Mouse (Mus musculus): ENCODE measurements around the gene Map3k11. TPM values are rescaled to one million over a fixed set of nuclear protein-coding genes. Genes with fewer than 3 reads are reported as not detected.

The Map3k11 gene
- polyA plus RNA-seq, 1 experiment from 2014 or later: 36.6 TPM

DNA sequence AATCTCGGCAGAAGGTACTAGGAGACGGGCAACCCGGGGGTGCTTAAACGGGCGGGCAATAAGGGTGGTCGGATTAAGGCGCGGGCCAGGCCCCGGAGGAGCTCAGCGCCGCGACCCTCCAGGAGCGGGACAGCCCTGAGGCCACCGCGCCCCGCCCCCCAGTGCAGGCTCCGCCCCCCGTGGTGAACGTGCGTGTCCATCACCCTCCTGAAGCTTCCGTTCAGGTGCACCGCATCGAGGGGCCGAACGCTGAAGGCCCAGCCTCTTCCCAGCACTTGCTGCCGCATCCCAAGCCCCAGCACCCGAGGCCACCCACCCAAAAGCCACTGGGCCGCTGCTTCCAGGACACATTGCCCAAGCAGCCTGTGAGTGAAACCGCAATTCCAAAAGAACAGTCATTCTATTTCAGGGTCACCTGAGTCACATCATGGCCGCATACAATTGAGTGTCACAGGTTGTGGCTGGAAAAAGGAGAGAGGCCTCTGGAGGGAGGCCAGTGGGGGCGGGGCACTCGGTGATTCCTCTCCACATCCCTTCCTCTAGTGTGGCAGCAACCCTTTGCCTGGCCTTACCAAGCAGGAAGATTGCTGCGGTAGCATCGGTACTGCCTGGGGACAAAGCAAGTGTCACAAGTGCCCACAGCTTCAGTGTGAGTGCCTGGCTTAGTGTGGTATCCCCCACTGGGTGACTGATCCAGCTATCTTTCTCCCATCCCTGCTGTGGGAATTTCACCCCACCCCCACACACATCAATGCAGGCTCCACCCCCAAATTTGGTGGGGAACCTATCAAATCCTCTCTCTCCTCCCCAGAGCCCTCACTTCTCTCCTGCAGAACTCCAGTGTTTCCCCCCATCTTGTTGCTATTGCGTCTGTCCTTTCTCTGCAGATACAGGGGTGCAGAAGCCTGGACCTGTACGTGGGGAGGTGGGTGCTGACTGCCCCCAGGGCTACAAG is 57.5 kb downstream of the Map3k11 start:
- TF ChIP-seq CTCF (IDR thresholded peaks at IDR 0.05; ENCODE audit: low read depth): no peak
- no peak overlapping the region for H3K27ac ChIP-seq (ENCODE audit: low read depth)
- H3K27me3 ChIP-seq (ENCODE audit: insufficient read depth, low read length): peaks cover 20% of the 10 kb centered on the region
- peaks cover 20% of the 10 kb centered on the region; the same call in 1 of the 2 replicates for H3K36me3 ChIP-seq (ENCODE audit: insufficient read depth)
- H3K9ac ChIP-seq: peak overlapping the region; percentile 43
- WGBS: 11% methylated on average over 35 of the region's 36 CpGs
- H3K4me3 ChIP-seq (ENCODE audit: low read depth, low read length): peak overlapping the region; percentile 20
- DNase-seq (no peak), ATAC-seq (ENCODE audit: insufficient read depth) (no peak)
- H3K4me1 ChIP-seq (ENCODE audit: insufficient read depth): peaks cover 32% of the 10 kb centered on the region
- no peaks in the 10 kb centered on the region for H3K9me3 ChIP-seq (ENCODE audit: low read depth, low read length)
- H3K4me2 ChIP-seq: peak overlapping the region; percentile 60

- DNase-seq (no peak), ATAC-seq (ENCODE audit: insufficient read depth) (no peak)
- TF ChIP-seq CTCF (IDR thresholded peaks at IDR 0.05; ENCODE audit: low read depth): no peak
- no peaks in the 10 kb centered on the region for H3K9me3 ChIP-seq (ENCODE audit: low read depth, low read length)
- no peak overlapping the region for H3K9ac ChIP-seq
- H3K4me3 ChIP-seq (ENCODE audit: low read depth, low read length): no peak overlapping the region
- 36% methylated on average over 12 of the region's 12 CpGs for WGBS
- peaks cover 29% of the 10 kb centered on the region for H3K4me1 ChIP-seq (ENCODE audit: insufficient read depth)
- H3K36me3 ChIP-seq (ENCODE audit: insufficient read depth): peaks cover 28% of the 10 kb centered on the region; the same call in 1 of the 2 replicates
- H3K27me3 ChIP-seq (ENCODE audit: insufficient read depth, low read length): peaks cover 29% of the 10 kb centered on the region
- no peak overlapping the region for H3K27ac ChIP-seq (ENCODE audit: low read depth)
- no peak overlapping the region for H3K4me2 ChIP-seq
These were observed 58.4 kb downstream of the Map3k11 start for GRCm38 (mm10) chr19:5746907-5747363.

- ATAC-seq (ENCODE audit: insufficient read depth): no peak
- Histone ChIP-seq H3K27ac (ENCODE audit: low read depth) (no peak overlapping the region), H3K27me3 (ENCODE audit: insufficient read depth, low read length) (peaks cover 33% of the 10 kb centered on the region), H3K9me3 (ENCODE audit: low read depth, low read length) (no peaks in the 10 kb centered on the region), H3K4me1 (ENCODE audit: insufficient read depth) (peaks cover 16% of the 10 kb centered on the region), H3K4me2 (no peak overlapping the region), H3K4me3 (ENCODE audit: low read depth, low read length) (no peak overlapping the region), H3K36me3 (ENCODE audit: insufficient read depth) (peaks cover 44% of the 10 kb centered on the region; the same call in 1 of the 2 replicates), H3K9ac (no peak overlapping the region)
- no peak for DNase-seq
- WGBS: 73% methylated on average over 6 of the region's 6 CpGs
- TF ChIP-seq CTCF (IDR thresholded peaks at IDR 0.05; ENCODE audit: low read depth): no peak
These were observed 60.9 kb downstream of the Map3k11 start for GRCm38 (mm10) chr19:5749476-5749875.

DNA sequence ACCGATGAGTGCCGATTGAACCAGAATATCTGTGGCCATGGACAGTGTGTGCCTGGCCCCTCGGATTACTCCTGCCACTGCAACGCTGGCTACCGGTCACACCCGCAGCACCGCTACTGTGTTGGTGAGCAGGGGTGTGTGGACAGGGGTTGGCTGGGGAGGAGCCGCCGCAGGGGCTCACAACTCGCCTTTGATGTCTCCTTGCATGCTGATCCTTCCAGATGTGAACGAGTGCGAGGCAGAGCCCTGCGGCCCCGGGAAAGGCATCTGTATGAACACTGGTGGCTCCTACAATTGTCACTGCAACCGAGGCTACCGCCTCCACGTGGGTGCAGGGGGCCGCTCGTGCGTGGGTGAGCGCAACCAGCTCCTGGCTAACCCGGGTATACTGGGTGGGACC is 62.4 kb downstream of the Map3k11 start:
- no peak overlapping the region for H3K4me2 ChIP-seq
- no peak for DNase-seq
- no peak overlapping the region for H3K4me3 ChIP-seq (ENCODE audit: low read depth, low read length)
- ATAC-seq (ENCODE audit: insufficient read depth): no peak
- WGBS: 20% methylated on average over 22 of the region's 22 CpGs
- no peaks in the 10 kb centered on the region for H3K9me3 ChIP-seq (ENCODE audit: low read depth, low read length)
- no peak overlapping the region for H3K9ac ChIP-seq
- H3K36me3 ChIP-seq (ENCODE audit: insufficient read depth): peaks cover 46% of the 10 kb centered on the region; the same call in 1 of the 2 replicates
- no peak for TF ChIP-seq CTCF (IDR thresholded peaks at IDR 0.05; ENCODE audit: low read depth)
- H3K4me1 ChIP-seq (ENCODE audit: insufficient read depth): peaks cover 8% of the 10 kb centered on the region
- no peak overlapping the region for H3K27ac ChIP-seq (ENCODE audit: low read depth)
- peaks cover 27% of the 10 kb centered on the region for H3K27me3 ChIP-seq (ENCODE audit: insufficient read depth, low read length)

- H3K4me2 ChIP-seq: peak overlapping the region; percentile 10; the same call in 1 of the 2 replicates
- H3K27ac ChIP-seq (ENCODE audit: low read depth): no peak overlapping the region
- WGBS: 8% methylated on average over 20 of the region's 20 CpGs
- no peak for TF ChIP-seq CTCF (IDR thresholded peaks at IDR 0.05; ENCODE audit: low read depth)
- peaks cover 46% of the 10 kb centered on the region; the same call in 1 of the 2 replicates for H3K36me3 ChIP-seq (ENCODE audit: insufficient read depth)
- H3K4me1 ChIP-seq (ENCODE audit: insufficient read depth): peaks cover 5% of the 10 kb centered on the region; the same call in 1 of the 2 replicates
- no peak overlapping the region for H3K4me3 ChIP-seq (ENCODE audit: low read depth, low read length)
- peak; percentile 36; the same call in 1 of the 2 replicates for ATAC-seq (ENCODE audit: insufficient read depth)
- no peak overlapping the region for H3K9ac ChIP-seq
- peaks cover 27% of the 10 kb centered on the region for H3K27me3 ChIP-seq (ENCODE audit: insufficient read depth, low read length)
- H3K9me3 ChIP-seq (ENCODE audit: low read depth, low read length): no peaks in the 10 kb centered on the region
- DNase-seq: peak; percentile 72
These were observed 63.2 kb downstream of the Map3k11 start for GRCm38 (mm10) chr19:5751742-5752141.

Small RNA genes within 50 kb of the gene (microRNA-seq; reads per million reads assigned to microRNA genes)
- gene Mir6987 (ENCODE audit: borderline number of aligned reads): not detected

Other genes starting within 250 kb of the Map3k11 start
- not detected in 2 replicates for gene Fosl1, start 241.2 kb upstream of the Map3k11 start, polyA plus RNA-seq (2014; fragmentation: Nextera tagmentation; extraction: Ambion mirVana)
- 9.0 and 10.0 TPM in 2 replicates for gene Ccdc85b, start 230.8 kb upstream of the Map3k11 start, polyA plus RNA-seq (2014; fragmentation: Nextera tagmentation; extraction: Ambion mirVana)
- 101 and 104 TPM in 2 replicates for gene Fibp, start 228.1 kb upstream of the Map3k11 start, polyA plus RNA-seq (2014; fragmentation: Nextera tagmentation; extraction: Ambion mirVana)
- gene Ctsw, start 220.2 kb upstream of the Map3k11 start, polyA plus RNA-seq (2014; fragmentation: Nextera tagmentation; extraction: Ambion mirVana): 1.0 and 1.8 TPM in 2 replicates
- 178 and 192 TPM in 2 replicates for gene Efemp2, start 214.8 kb upstream of the Map3k11 start, polyA plus RNA-seq (2014; fragmentation: Nextera tagmentation; extraction: Ambion mirVana)
- gene Mus81, start 200.3 kb upstream of the Map3k11 start, polyA plus RNA-seq (2014; fragmentation: Nextera tagmentation; extraction: Ambion mirVana): 39.8 and 42.6 TPM in 2 replicates
- 3,236 and 3,318 TPM in 2 replicates for gene Cfl1, start 198.3 kb upstream of the Map3k11 start, polyA plus RNA-seq (2014; fragmentation: Nextera tagmentation; extraction: Ambion mirVana)
- 0.18 TPM in 1 of 2 replicates, not detected in the other for gene 1700020D05Rik, start 185.0 kb upstream of the Map3k11 start, polyA plus RNA-seq (2014; fragmentation: Nextera tagmentation; extraction: Ambion mirVana)
- 6.0 and 6.7 TPM in 2 replicates for gene Snx32, start 178.2 kb upstream of the Map3k11 start, polyA plus RNA-seq (2014; fragmentation: Nextera tagmentation; extraction: Ambion mirVana)
- gene Ovol1, start 128.1 kb upstream of the Map3k11 start, polyA plus RNA-seq (2014; fragmentation: Nextera tagmentation; extraction: Ambion mirVana): 0.89 and 1.0 TPM in 2 replicates
- gene Ap5b1, start 120.7 kb upstream of the Map3k11 start, polyA plus RNA-seq (2014; fragmentation: Nextera tagmentation; extraction: Ambion mirVana): 3.7 and 4.2 TPM in 2 replicates
- 138 and 145 TPM in 2 replicates for gene Rnaseh2c, start 86.9 kb upstream of the Map3k11 start, polyA plus RNA-seq (2014; fragmentation: Nextera tagmentation; extraction: Ambion mirVana)
- gene Kat5, start 78.5 kb upstream of the Map3k11 start, polyA plus RNA-seq (2014; fragmentation: Nextera tagmentation; extraction: Ambion mirVana): 25.5 and 33.4 TPM in 2 replicates
- 52.3 and 54.2 TPM in 2 replicates for gene Rela, start 51.3 kb upstream of the Map3k11 start, polyA plus RNA-seq (2014; fragmentation: Nextera tagmentation; extraction: Ambion mirVana)
- gene Sipa1, start 25.0 kb upstream of the Map3k11 start, polyA plus RNA-seq (2014; fragmentation: Nextera tagmentation; extraction: Ambion mirVana): 40.4 and 49.3 TPM in 2 replicates
- 28.4 and 35.2 TPM in 2 replicates for gene Pcnx3, start 166 bp downstream of the Map3k11 start, polyA plus RNA-seq (2014; fragmentation: Nextera tagmentation; extraction: Ambion mirVana)
- gene Kcnk7, start 15.6 kb downstream of the Map3k11 start, polyA plus RNA-seq (2014; fragmentation: Nextera tagmentation; extraction: Ambion mirVana): 0.32 and 0.47 TPM in 2 replicates
- 15.5 and 17.4 TPM in 2 replicates for gene Ehbp1l1, start 37.6 kb downstream of the Map3k11 start, polyA plus RNA-seq (2014; fragmentation: Nextera tagmentation; extraction: Ambion mirVana)
- gene Fam89b, start 40.9 kb downstream of the Map3k11 start, polyA plus RNA-seq (2014; fragmentation: Nextera tagmentation; extraction: Ambion mirVana): 108 and 116 TPM in 2 replicates
- 51.8 and 55.9 TPM in 2 replicates for gene Ltbp3, start 52.2 kb downstream of the Map3k11 start, polyA plus RNA-seq (2014; fragmentation: Nextera tagmentation; extraction: Ambion mirVana)
- gene Scyl1, start 82.7 kb downstream of the Map3k11 start, polyA plus RNA-seq (2014; fragmentation: Nextera tagmentation; extraction: Ambion mirVana): 74.8 and 84.5 TPM in 2 replicates
- 37.9 and 42.2 TPM in 2 replicates for gene Frmd8, start 186.5 kb downstream of the Map3k11 start, polyA plus RNA-seq (2014; fragmentation: Nextera tagmentation; extraction: Ambion mirVana)
- gene Slc25a45, start 189.1 kb downstream of the Map3k11 start, polyA plus RNA-seq (2014; fragmentation: Nextera tagmentation; extraction: Ambion mirVana): 2.4 TPM in 2 replicates
- gene Tigd3, start 205.4 kb downstream of the Map3k11 start, polyA plus RNA-seq (2014; fragmentation: Nextera tagmentation; extraction: Ambion mirVana): 2.7 and 3.8 TPM in 2 replicates
- 147 and 162 TPM in 2 replicates for gene Dpf2, start 224.3 kb downstream of the Map3k11 start, polyA plus RNA-seq (2014; fragmentation: Nextera tagmentation; extraction: Ambion mirVana)
- gene Cdc42ep2, start 236.1 kb downstream of the Map3k11 start, polyA plus RNA-seq (2014; fragmentation: Nextera tagmentation; extraction: Ambion mirVana): 9.8 and 9.9 TPM in 2 replicates